Mouse (Mus musculus) cerebellum, adult 18-20 months (tissue): ENCODE measurements around the gene Ccnd1.

Experiments
- DNase-seq, 2 experiments: peaks; one replicate each; pipeline ENCODE4 v3.0.0; 2021

Ccnd1 gene

DNA sequence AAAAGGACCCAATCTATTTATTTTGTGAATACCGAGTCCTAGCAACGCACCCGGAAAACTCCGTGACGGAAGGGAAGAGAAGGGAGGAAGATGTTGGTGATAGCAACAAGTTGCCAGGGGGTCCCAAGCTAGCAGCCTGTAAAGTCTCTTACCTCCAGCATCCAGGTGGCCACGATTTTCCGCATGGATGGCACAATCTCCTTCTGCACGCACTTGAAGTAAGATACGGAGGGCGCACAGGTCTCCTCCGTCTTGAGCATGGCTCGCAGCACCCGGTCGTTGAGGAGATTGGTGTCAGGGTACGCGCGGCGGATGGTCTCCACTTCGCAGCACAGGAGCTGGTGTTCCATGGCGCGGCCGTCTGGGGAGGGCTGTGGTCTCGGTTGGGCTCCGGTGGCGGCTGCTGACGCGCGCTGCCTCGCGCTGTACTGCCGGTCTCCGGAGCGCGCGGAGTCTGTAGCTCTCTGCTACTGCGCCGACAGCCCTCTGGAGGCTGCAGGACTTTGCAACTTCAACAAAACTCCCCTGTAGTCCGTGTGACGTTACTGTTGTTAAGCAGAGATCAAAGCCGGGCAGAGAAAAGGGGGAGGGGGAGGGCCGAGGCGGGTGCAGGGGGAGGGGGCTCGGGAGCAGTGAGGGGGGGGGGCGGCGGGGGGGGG lies at the start of gene Ccnd1:
Gene Ccnd1 (minus strand): TSS at position 582 of the 659 bp plus-strand sequence.
- DNase-seq, result peak in 1 of 2 experiments; percentile 48

GRCm38 (mm10) chr7:144988856-144989255 lies 49.1 kb upstream of the Ccnd1 start:
- DNase-seq, result no peak

DNA sequence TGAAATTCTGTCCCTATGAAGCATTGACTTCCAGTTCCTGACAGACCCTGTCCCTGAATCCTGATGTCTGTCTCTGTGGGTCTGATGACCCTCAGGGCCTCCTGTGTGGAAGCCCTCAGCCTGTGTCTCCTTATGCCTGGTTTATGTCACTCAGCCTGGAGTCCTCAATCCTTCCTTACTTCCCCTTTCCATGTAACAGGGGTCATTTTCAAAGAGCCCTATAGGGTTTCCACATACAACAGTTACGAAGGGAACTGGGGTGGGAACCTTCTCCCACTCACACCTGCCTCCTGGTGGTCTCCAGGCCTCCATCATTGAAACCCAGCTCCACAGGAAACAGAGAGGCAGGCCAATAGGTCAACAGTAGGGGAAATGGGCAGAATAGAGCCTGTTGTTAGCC lies 45.4 kb upstream of the Ccnd1 start:
- DNase-seq, result no peak

GRCm38 (mm10) chr7:144982358-144983110 lies 42.8 kb upstream of the Ccnd1 start:
- DNase-seq, result no peak

- DNase-seq, result no peak
Measured at GRCm38 (mm10) chr7:144981426-144982079, 41.8 kb upstream of the Ccnd1 start.

DNA sequence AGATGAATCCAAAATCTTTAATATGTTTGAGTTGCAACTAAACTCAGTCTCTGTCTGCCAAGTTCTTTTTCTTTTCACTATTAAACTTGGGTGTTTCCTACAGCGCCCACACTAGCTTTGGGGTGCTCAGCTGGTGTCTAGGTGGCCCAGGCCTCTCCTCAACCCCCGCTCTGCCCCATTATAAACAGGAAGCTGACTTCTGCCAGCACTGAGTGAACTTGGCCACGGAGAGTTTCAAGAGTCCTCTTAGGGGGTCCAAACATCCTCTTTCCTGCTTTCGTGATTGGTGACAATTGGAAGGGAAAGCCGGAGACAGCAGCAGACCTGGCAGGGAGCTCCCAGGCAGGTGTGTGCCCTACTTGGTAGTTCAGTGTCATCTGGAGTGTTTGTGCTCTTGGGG lies 40.1 kb upstream of the Ccnd1 start:
- no peak for DNase-seq

- DNase-seq, result no peak
Measured at GRCm38 (mm10) chr7:144977121-144977520, 37.4 kb upstream of the Ccnd1 start.

DNA sequence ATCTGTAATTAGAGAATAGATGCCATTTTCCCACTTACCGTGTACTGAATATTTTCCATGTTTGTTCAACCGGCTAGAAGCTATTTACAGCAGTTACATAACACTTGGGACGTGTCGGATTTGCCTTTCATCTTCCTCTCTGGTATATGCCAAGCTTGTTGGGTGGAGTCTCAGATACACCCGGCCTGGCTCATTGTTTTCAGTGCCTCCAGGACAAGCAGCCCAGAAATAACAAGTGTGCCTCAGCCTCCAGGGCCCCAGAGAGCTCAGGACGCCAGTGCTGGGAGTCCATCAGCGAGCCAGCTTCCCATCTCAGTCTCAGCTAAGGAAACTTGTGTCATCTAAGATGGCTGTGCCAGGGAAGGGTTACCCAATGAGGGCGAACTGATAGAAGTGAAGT lies 33.7 kb upstream of the Ccnd1 start:
- no peak for DNase-seq

DNA sequence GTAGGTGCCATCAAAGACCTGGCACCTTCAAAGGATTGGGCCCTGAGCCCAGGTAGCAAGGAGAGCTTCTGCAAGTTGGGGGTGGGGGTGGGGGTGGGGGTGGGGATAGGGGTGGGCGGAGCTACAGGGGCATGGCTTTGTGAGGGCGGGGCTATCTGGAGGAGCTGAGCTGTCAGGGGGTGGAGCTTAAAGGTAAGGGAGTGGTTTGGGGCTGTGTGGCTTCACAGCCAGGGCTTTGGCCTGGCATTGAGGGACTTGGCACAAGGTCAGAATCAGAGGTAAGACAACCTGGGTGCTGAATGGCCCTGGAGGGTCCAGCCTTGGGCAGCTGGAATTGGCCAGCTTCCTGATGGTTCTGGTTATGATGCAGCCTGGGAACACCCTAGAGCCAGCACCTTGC lies 32.0 kb upstream of the Ccnd1 start:
- no peak for DNase-seq

DNA sequence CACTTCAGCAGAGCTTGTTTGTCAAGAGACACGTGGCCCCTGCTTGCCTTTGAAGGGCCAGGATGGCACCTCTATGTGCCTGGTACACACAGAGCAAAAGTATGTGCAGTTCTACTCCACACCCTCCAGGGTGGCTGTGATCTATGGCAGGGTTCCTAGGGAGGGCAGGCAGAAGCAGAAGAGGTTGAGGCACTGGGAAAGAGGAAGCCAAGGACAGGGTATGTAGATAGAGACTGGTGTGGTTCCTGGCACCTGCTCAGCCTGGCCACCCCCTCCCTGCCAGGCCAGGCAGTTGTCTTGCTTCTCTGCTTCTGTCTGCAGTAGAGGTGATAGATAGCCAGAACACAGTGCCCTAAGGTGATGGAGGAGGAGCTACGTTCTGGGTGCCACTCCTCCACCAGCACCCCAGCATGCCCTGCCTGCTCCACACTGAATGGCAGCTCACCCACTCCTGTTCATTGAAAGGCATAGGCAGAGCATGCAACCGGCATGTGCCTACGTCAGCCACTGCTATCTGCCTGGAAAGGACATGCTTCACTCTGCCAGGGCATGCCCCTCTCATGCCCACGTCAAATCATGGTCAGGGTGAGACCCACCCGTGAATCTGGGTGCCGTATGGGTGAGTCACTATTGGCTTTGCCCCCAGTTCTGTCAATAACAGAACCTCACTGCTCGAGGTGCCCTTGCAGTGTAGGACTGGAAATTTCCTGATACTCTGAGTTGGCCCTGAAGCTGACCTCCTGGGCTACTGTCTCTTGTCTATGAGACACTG lies 31.5 kb upstream of the Ccnd1 start:
- no peak for DNase-seq

- DNase-seq, result no peak
Measured at GRCm38 (mm10) chr7:144965893-144966292, 26.2 kb upstream of the Ccnd1 start.

DNA sequence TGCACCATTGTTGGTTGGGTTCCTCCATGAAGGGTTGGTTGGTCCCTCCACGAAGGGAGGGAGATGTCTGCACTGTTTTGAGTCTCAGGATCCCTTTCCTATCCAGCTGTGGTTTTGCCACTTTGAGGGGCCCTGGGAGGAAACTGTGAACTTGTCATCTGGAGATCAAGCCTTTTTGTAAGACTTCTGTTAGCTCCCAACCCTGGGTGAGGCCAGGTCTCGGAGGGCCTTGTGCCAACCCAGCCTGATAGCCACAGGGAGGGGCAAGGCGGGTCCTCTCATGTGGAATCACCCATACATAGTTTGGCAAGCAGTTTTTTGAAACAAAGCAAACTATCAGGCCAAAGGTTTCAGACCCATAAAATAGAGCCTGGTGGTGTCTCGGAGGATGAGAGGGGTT lies 24.6 kb upstream of the Ccnd1 start:
- DNase-seq, result no peak

DNA sequence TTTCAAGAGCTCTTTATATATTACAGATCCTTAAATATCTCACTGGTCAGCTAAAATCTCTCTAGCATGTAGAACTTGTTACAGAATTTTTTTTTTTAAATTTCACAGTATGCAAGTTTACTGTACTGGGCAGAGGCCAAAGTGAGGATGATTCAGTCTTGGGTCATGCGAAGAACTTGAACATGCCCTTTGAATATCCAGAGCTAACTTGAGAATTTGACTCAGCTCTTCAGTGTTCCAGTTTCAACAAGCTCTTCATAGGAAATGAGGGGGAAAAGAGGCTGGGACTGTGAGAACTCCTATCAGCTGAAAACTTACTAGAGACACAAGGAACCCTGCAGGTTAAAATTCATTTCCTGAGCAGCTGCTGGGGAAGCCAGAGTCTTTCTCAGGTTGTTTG lies 24.2 kb upstream of the Ccnd1 start:
- DNase-seq, result no peak

GRCm38 (mm10) chr7:144958509-144959395 lies 19.0 kb upstream of the Ccnd1 start:
- no peak for DNase-seq

DNA sequence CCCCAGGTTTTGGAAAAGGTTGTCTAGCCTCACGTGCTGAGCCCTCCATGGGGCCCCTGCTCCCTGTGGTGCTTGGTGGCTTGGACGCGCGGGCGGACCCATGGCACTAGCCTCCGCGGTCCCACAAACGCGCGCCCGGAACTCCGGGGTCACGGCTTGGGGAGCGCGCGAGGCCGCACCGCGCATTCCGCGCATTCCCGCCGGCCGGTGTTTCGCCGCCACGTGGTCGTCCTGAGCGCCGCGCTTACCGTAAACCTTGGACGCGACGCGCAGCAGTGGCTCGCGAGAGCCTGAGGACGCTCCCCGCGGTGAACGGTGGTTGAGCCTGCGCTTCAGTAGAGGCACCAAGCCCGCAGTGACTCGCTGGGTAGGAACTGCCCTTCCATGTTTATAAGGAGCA lies 3.5 kb upstream of the Ccnd1 start:
- peak in 1 of 2 experiments; percentile 56 for DNase-seq

GRCm38 (mm10) chr7:144942744-144943135 lies 3.0 kb upstream of the Ccnd1 start:
- no peak for DNase-seq

- DNase-seq, result no peak
Measured at GRCm38 (mm10) chr7:144942071-144942743, 2.5 kb upstream of the Ccnd1 start.

- peak in 1 of 2 experiments; percentile 24 for DNase-seq
Measured at GRCm38 (mm10) chr7:144941242-144941831, 1.6 kb upstream of the Ccnd1 start.

- no peak for DNase-seq
Measured at GRCm38 (mm10) chr7:144940585-144940984, 860 bp upstream of the Ccnd1 start.

- DNase-seq, result no peak
Measured at GRCm38 (mm10) chr7:144940003-144940571, 362 bp upstream of the Ccnd1 start.
